Mouse (Mus musculus) stomach, embryonic 14.5 days (tissue): ENCODE data around the gene Ehd4. TPM values are rescaled to one million over a fixed set of nuclear protein-coding genes. Genes with fewer than 3 reads are reported as not detected.

Experiments used
- ATAC-seq: fragments of 200-750 bp; cut with Nextera tagmentation; 2 replicates; pipeline ENCODE4 v1.8.0; 2017; ENCODE audit warnings: low read depth, moderate TSS enrichment; ENCODE audit not compliant: insufficient number of reproducible peaks, insufficient read depth, low FRiP score
- H3K27ac ChIP-seq: fragments of 300-500 bp; sonication (generic); 2 replicates; pipeline ENCODE4 v1.5.1; 2014; ENCODE audit warnings: mild to moderate bottlenecking, low read length, moderate library complexity, mixed read lengths
- H3K27me3 ChIP-seq: fragments of 300-500 bp; sonication (generic); 2 replicates; pipeline ENCODE4 v1.6.1; 2014; ENCODE audit warnings: low read length, control low read depth, mixed read lengths; ENCODE audit not compliant: control insufficient read depth, insufficient read depth
- H3K36me3 ChIP-seq: fragments of 300-500 bp; sonication (generic); 2 replicates; pipeline ENCODE4 v1.6.1; 2014; ENCODE audit warnings: mild to moderate bottlenecking, control low read depth, low read length, moderate library complexity, mixed read lengths; ENCODE audit not compliant: control insufficient read depth, insufficient read depth
- H3K4me1 ChIP-seq: fragments of 300-500 bp; sonication (generic); 2 replicates; pipeline ENCODE4 v1.6.1; 2014; ENCODE audit warnings: low read length, control low read depth, mixed read lengths; ENCODE audit not compliant: control insufficient read depth, insufficient read depth
- H3K4me2 ChIP-seq: fragments of 300-500 bp; sonication (generic); replicated peaks from 2 replicates; pipeline ENCODE4 v1.6.1; 2014; ENCODE audit warnings: low read depth, low read length, control low read depth
- H3K4me3 ChIP-seq: fragments of 300-500 bp; sonication (generic); 2 replicates; pipeline ENCODE4 v1.5.1; 2014; ENCODE audit warnings: low read depth, low read length, control low read depth
- H3K9ac ChIP-seq: fragments of 300-500 bp; sonication (generic); replicated peaks from 2 replicates; pipeline ENCODE4 v1.6.1; 2014; ENCODE audit warnings: low read depth, mild to moderate bottlenecking, control low read depth, low read length, moderate library complexity, mixed read lengths
- H3K9me3 ChIP-seq: fragments of 300-500 bp; sonication (generic); 2 replicates; pipeline ENCODE4 v1.6.1; 2016; ENCODE audit warnings: low read depth, low read length, control low read depth; ENCODE audit not compliant: control insufficient read depth
- WGBS: fragments of 180-500 bp; shearing (Covaris S2); extraction: QIAGEN DNeasy Blood & Tissue Kit; methylation state at CpG from one replicate; pipeline ENCODE4 v1.1.7; 2014; 5-methylcytosine and 5-hydroxymethylcytosine counted together
- polyA plus RNA-seq: library from polyadenylated mRNA; unstranded; fragments of >200 nt; fragmentation: Nextera tagmentation; extraction: Ambion mirVana; gene quantifications from 2 replicates; pipeline ENCODE4 v1.2.1, GENCODE M21; 2014

Ehd4 gene
- polyA plus RNA-seq, 1 experiment from 2014 or later = 32.8 TPM

- H3K27ac ChIP-seq = no peak overlapping the region
- H3K4me2 ChIP-seq = no peak overlapping the region
- WGBS = 66% methylated on average over 14 of the region's 14 CpGs
- H3K4me1 ChIP-seq = peaks cover 12% of the 10 kb centered on the region; the same call in 1 of the 2 replicates
- no peaks in the 10 kb centered on the region for H3K9me3 ChIP-seq
- no peak overlapping the region for H3K9ac ChIP-seq
- no peak overlapping the region for H3K4me3 ChIP-seq
- H3K36me3 ChIP-seq = peaks cover 4% of the 10 kb centered on the region; the same call in 1 of the 2 replicates
- H3K27me3 ChIP-seq = no peaks in the 10 kb centered on the region
- ATAC-seq = 0 out of 2 replicates have a peak, but pooled peaks have one; percentile 34
These were observed 107.7 kb downstream of the Ehd4 start for GRCm38 (mm10) chr2:120046486-120047310.

GRCm38 (mm10) chr2:120044676-120045075 is 109.7 kb downstream of the Ehd4 start:
- H3K27ac ChIP-seq = peak overlapping the region; percentile 39; the same call in 1 of the 2 replicates
- no peaks in the 10 kb centered on the region for H3K9me3 ChIP-seq
- WGBS = 69% methylated on average over 3 of the region's 3 CpGs
- no peak overlapping the region for H3K9ac ChIP-seq
- no peak for ATAC-seq
- H3K36me3 ChIP-seq = peaks cover 17% of the 10 kb centered on the region
- no peak overlapping the region for H3K4me2 ChIP-seq
- H3K4me1 ChIP-seq = peaks cover 12% of the 10 kb centered on the region; the same call in 1 of the 2 replicates
- no peak overlapping the region for H3K4me3 ChIP-seq
- H3K27me3 ChIP-seq = no peaks in the 10 kb centered on the region

- no peaks in the 10 kb centered on the region for H3K27me3 ChIP-seq
- no peaks in the 10 kb centered on the region for H3K9me3 ChIP-seq
- H3K27ac ChIP-seq = 0 out of 2 replicates have a peak overlapping the region, but pooled peaks have one; percentile 10
- WGBS = 43% methylated on average over 4 of the region's 4 CpGs
- ATAC-seq = peak; percentile 73
- peaks cover 20% of the 10 kb centered on the region for H3K36me3 ChIP-seq
- peaks cover 12% of the 10 kb centered on the region; the same call in 1 of the 2 replicates for H3K4me1 ChIP-seq
- no peak overlapping the region for H3K4me2 ChIP-seq
- no peak overlapping the region for H3K9ac ChIP-seq
- no peak overlapping the region for H3K4me3 ChIP-seq
These were observed 110.3 kb downstream of the Ehd4 start for GRCm38 (mm10) chr2:120044101-120044603.

- Histone ChIP-seq H3K9me3 (no peaks in the 10 kb centered on the region), H3K4me3 (no peak overlapping the region), H3K36me3 (peaks cover 32% of the 10 kb centered on the region), H3K4me2 (no peak overlapping the region), H3K27me3 (no peaks in the 10 kb centered on the region), H3K27ac (no peak overlapping the region), H3K9ac (no peak overlapping the region), H3K4me1 (0 out of 2 replicates have a peak, but pooled peaks cover 5% of the 10 kb centered on the region)
- ATAC-seq = no peak
- 82% methylated on average over 5 of the region's 5 CpGs for WGBS
These were observed 113.4 kb downstream of the Ehd4 start for GRCm38 (mm10) chr2:120040991-120041390.

Other genes starting within 250 kb of the Ehd4 start
- gene Mapkbp1, start 181.9 kb downstream of the Ehd4 start, polyA plus RNA-seq = 4.4 and 4.8 TPM in 2 replicates
- 20.6 and 22.0 TPM in 2 replicates for gene Jmjd7, start 127.1 kb downstream of the Ehd4 start, polyA plus RNA-seq
- 2.1 and 3.1 TPM in 2 replicates for gene Gm28042, start 127.1 kb downstream of the Ehd4 start, polyA plus RNA-seq
- gene Pla2g4b, start 121.2 kb downstream of the Ehd4 start, polyA plus RNA-seq = 1.5 and 1.6 TPM in 2 replicates
- gene Pla2g4e, start 90.7 kb upstream of the Ehd4 start, polyA plus RNA-seq = 0.27 and 0.43 TPM in 2 replicates
- gene Pla2g4d, start 134.6 kb upstream of the Ehd4 start, polyA plus RNA-seq = 0.07 TPM in 1 of 2 replicates, not detected in the other
- gene Pla2g4f, start 159.6 kb upstream of the Ehd4 start, polyA plus RNA-seq = 0.29 TPM in 1 of 2 replicates, not detected in the other
- 22.5 and 23.2 TPM in 2 replicates for gene Vps39, start 198.5 kb upstream of the Ehd4 start, polyA plus RNA-seq
- gene Ganc, start 249.3 kb upstream of the Ehd4 start, polyA plus RNA-seq = 7.6 and 10.5 TPM in 2 replicates
- 23.2 and 28.7 TPM in 2 replicates for gene Tmem87a, start 249.5 kb upstream of the Ehd4 start, polyA plus RNA-seq